Mouse (Mus musculus) embryonic facial prominence, embryonic 13.5 days (tissue): ENCODE results near the gene Olfr1497. TPM values are rescaled to one million over a fixed set of nuclear protein-coding genes. Genes with fewer than 3 reads are reported as not detected.

ENCODE experiments used
- polyA plus RNA-seq: library from polyadenylated mRNA; unstranded; fragments of >200 nt; fragmentation: Nextera tagmentation; extraction: Ambion mirVana; gene quantifications from 2 replicates; pipeline ENCODE4 v1.2.1, GENCODE M21; 2015

Gene Olfr1497
- polyA plus RNA-seq, 1 experiment from 2014 or later = not detected

Other genes with a start within 250 kb of the Olfr1497 start
- gene Olfr1484, start 214.7 kb downstream of the Olfr1497 start, polyA plus RNA-seq = not detected in 2 replicates
- gene Olfr1487, start 180.8 kb downstream of the Olfr1497 start, polyA plus RNA-seq = not detected in 2 replicates
- not detected in 2 replicates for gene Olfr1489, start 166.6 kb downstream of the Olfr1497 start, polyA plus RNA-seq
- gene Olfr1490, start 147.1 kb downstream of the Olfr1497 start, polyA plus RNA-seq = not detected in 2 replicates
- gene Olfr1491, start 100.9 kb downstream of the Olfr1497 start, polyA plus RNA-seq = not detected in 2 replicates
- not detected in 2 replicates for gene Olfr1493-ps1, start 74.9 kb downstream of the Olfr1497 start, polyA plus RNA-seq
- gene Olfr1494, start 58.5 kb downstream of the Olfr1497 start, polyA plus RNA-seq = not detected in 2 replicates
- gene Olfr1495, start 33.6 kb downstream of the Olfr1497 start, polyA plus RNA-seq = not detected in 2 replicates
- not detected in 2 replicates for gene Olfr1496, start 20.3 kb downstream of the Olfr1497 start, polyA plus RNA-seq
- not detected in 2 replicates for gene Olfr1499, start 21.2 kb upstream of the Olfr1497 start, polyA plus RNA-seq
- gene Olfr1500, start 32.3 kb upstream of the Olfr1497 start, polyA plus RNA-seq = not detected in 2 replicates
- not detected in 2 replicates for gene Olfr1501, start 52.5 kb upstream of the Olfr1497 start, polyA plus RNA-seq
- gene Olfr1502, start 63.6 kb upstream of the Olfr1497 start, polyA plus RNA-seq = not detected in 2 replicates
- gene Olfr1504, start 99.7 kb upstream of the Olfr1497 start, polyA plus RNA-seq = not detected in 2 replicates
- not detected in 2 replicates for gene Olfr1505, start 115.3 kb upstream of the Olfr1497 start, polyA plus RNA-seq